Mouse (Mus musculus): Measurements from ENCODE around the gene Cox5a.

DNA sequence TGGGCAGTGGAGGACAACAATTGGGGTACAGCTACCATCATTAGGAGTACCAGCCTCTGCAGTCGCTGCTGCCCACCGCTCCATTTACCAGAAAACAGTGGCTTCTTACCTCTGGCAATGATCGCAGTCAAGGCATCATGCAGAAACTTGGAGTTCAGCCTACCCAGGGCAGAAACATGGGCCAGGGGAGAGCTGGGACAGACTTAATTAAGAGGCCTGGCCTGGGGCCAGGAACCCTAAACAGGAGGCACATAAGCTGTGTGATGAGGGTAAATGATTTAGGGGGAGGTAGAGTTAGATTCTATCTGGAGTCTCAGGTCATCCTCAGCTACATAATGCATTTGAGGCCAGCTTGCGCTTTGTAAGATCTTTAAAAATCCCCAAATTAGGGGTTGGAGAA, 28.1 kb downstream of the Cox5a start:
- TF ChIP-seq CTCF (IDR thresholded peaks at IDR 0.05; ENCODE audit: low read depth) (no peak), EP300 (IDR thresholded peaks at IDR 0.05; ENCODE audit: low read depth) (no peak)
